Mouse (Mus musculus): Measurements from ENCODE around the gene Ogfod3.
A peak's percentile ranks its signal among the peaks of the same experiment; 100 is the strongest.

- TF ChIP-seq CTCF (IDR thresholded peaks at IDR 0.05; ENCODE audit: low read depth): peak; percentile 43; the same call in 1 of the 2 replicates
- TF ChIP-seq EP300 (IDR thresholded peaks at IDR 0.05; ENCODE audit: low read depth): no peak
These were observed 56.3 kb downstream of the Ogfod3 start for GRCm38 (mm10) chr11:121148193-121148592.

All from liver, postnatal 0 days (tissue).